Mouse (Mus musculus) stomach, postnatal 0 days (tissue): Measurements from ENCODE around the gene Dnajc8.

Source experiments
- CTCF ChIP-seq: IDR thresholded peaks from 2 replicates; pipeline ENCODE4 v1.5.1; 2016; ENCODE audit warnings: antibody characterized with exemption, low read depth, mild to moderate bottlenecking, moderate library complexity
- EP300 ChIP-seq: optimal IDR thresholded peaks from 2 replicates; pipeline ENCODE3; 2016; ENCODE audit warnings: antibody characterized with exemption

DNA sequence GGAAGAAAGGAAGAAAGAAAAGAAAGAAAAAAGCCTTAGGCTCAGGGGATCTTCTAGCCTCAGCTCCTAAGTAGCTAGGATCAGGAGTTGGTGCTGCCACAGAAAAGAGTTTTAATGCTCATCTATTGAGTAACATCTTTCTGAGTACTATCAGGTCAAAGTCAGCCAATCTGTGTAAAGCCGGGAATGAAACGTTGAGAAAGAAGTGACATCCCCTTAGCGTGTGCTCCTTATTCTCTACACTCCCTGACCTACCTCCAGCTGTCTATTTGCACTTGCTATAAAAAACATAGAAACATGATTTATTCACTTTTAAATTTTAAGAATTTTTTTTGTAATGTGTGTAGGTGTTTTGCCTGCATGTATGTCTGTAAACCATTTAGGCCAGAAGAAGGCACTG is 16.2 kb upstream of the Dnajc8 start:
- TF ChIP-seq CTCF, result no peak
- no peak for TF ChIP-seq EP300
